Mouse (Mus musculus) left cerebral cortex, adult 2 months (tissue): ENCODE measurements around the gene 1810065E05Rik. TPM values are rescaled to one million over a fixed set of nuclear protein-coding genes. Genes with fewer than 3 reads are reported as not detected.

Experiments used
- DNase-seq, 2 experiments: peaks; one replicate each; pipeline ENCODE4 v3.0.0; 2021 to 2022; ENCODE audit warnings: low spot score in 2 of 2, mixed read lengths in 1 of 2; ENCODE audit errors: extremely low spot score in 1 of 2
- H3K27ac ChIP-seq: fragments of 200-600 bp; 2 replicates; pipeline ENCODE4 v1.8.1; 2022
- H3K4me3 ChIP-seq: fragments of 200-600 bp; 2 replicates; pipeline ENCODE4 v1.8.1; 2022
- CTCF ChIP-seq: fragments of 200-600 bp; IDR thresholded peaks from 2 replicates; pipeline ENCODE4 v1.8.1; 2022; ENCODE audit warnings: antibody characterized with exemption, mild to moderate bottlenecking, moderate library complexity
- intact Hi-C: fragments of 180-260 bp; cut with DNase I; formaldehyde crosslinking; loops from one replicate; pipeline ENCODE4 v1.15.1; 2025
- long read RNA-seq, 2 experiments: library from polyadenylated mRNA; stranded (forward); transcript quantifications; one replicate each; pipeline ENCODE4 v2.0.0; 2021; ENCODE audit warnings: borderline mapping rate in 2 of 2
- total RNA-seq, 2 experiments: library from RNA; stranded (reverse); gene quantifications; 2 replicates each; pipeline ENCODE4 v1.2.3; 2021

Gene 1810065E05Rik
- not detected for total RNA-seq
- long read RNA-seq, experiment 1 = 0 reads
- long read RNA-seq, experiment 2 = 0 reads

- DNase-seq = no peak
- Histone ChIP-seq H3K27ac (no peak within 1 kb of the TSS), H3K4me3 (no peak within 1 kb of the TSS)
- intact Hi-C loops = no loop called here
- no peak for TF ChIP-seq CTCF
Observed at GRCm38 (mm10) chr11:58420815-58421214, at the start of gene 1810065E05Rik. 1810065E05Rik (plus strand) TSS chr11:58421111.

GRCm38 (mm10) chr11:58377273-58377672 is 43.6 kb upstream of the 1810065E05Rik start:
- DNase-seq = no peak
- intact Hi-C loops = no loop called here
- H3K4me3 ChIP-seq = no peak overlapping the region
- H3K27ac ChIP-seq = no peak overlapping the region
- TF ChIP-seq CTCF = no peak

GRCm38 (mm10) chr11:58377686-58378085 is 43.2 kb upstream of the 1810065E05Rik start:
- no peak for DNase-seq
- intact Hi-C loops = no loop called here
- no peak for TF ChIP-seq CTCF
- Histone ChIP-seq H3K27ac (no peak overlapping the region), H3K4me3 (no peak overlapping the region)

GRCm38 (mm10) chr11:58378763-58379278 is 42.1 kb upstream of the 1810065E05Rik start, which contains the start of gene Lypd8:
Lypd8 (plus strand) TSS chr11:58379043.
- DNase-seq = no peak
- Histone ChIP-seq H3K27ac (no peak within 1 kb of the TSS), H3K4me3 (no peak within 1 kb of the TSS)
- intact Hi-C loops = no loop called here
- TF ChIP-seq CTCF = no peak

GRCm38 (mm10) chr11:58379516-58379915 is 41.4 kb upstream of the 1810065E05Rik start:
- no peak for TF ChIP-seq CTCF
- H3K27ac ChIP-seq = no peak overlapping the region
- no peak for DNase-seq
- intact Hi-C loops = no loop called here
- H3K4me3 ChIP-seq = no peak overlapping the region

- intact Hi-C loops = no loop called here
- TF ChIP-seq CTCF = no peak
- Histone ChIP-seq H3K27ac (no peak overlapping the region), H3K4me3 (no peak overlapping the region)
- DNase-seq = no peak
Observed at GRCm38 (mm10) chr11:58382471-58382870, 38.4 kb upstream of the 1810065E05Rik start.

- intact Hi-C loops = loop anchor here (5.0 kb wide), 1 partner anchor 98 kb away; no protein-coding TSS in a partner anchor
- H3K27ac ChIP-seq = no peak overlapping the region
Observed at GRCm38 (mm10) chr11:58399985-58400645, 20.8 kb upstream of the 1810065E05Rik start.

GRCm38 (mm10) chr11:58400655-58401054 is 20.3 kb upstream of the 1810065E05Rik start:
- H3K27ac ChIP-seq = no peak overlapping the region
- no peak overlapping the region for H3K4me3 ChIP-seq
- no peak for DNase-seq
- intact Hi-C loops = loop anchor here (5.0 kb wide), 1 partner anchor 98 kb away; no protein-coding TSS in a partner anchor
- no peak for TF ChIP-seq CTCF

More at GRCm38 (mm10) chr11:58399985-58400645, 20.8 kb upstream of the 1810065E05Rik start:
- DNase-seq = no peak
- no peak for TF ChIP-seq CTCF
- no peak overlapping the region for H3K4me3 ChIP-seq

- no peak for TF ChIP-seq CTCF
- Histone ChIP-seq H3K4me3 (no peak overlapping the region), H3K27ac (no peak overlapping the region)
- intact Hi-C loops = no loop called here
- DNase-seq = no peak
Observed at GRCm38 (mm10) chr11:58408066-58408465, 12.8 kb upstream of the 1810065E05Rik start.

GRCm38 (mm10) chr11:58418336-58418735 is 2.6 kb upstream of the 1810065E05Rik start:
- no peak overlapping the region for H3K27ac ChIP-seq
- no peak overlapping the region for H3K4me3 ChIP-seq
- intact Hi-C loops = no loop called here
- DNase-seq = no peak
- no peak for TF ChIP-seq CTCF

- Histone ChIP-seq H3K27ac (no peak within 1 kb of the TSS), H3K4me3 (no peak within 1 kb of the TSS)
- TF ChIP-seq CTCF = no peak
- DNase-seq = no peak
- intact Hi-C loops = no loop called here
Observed at GRCm38 (mm10) chr11:58432259-58432658, 11.3 kb downstream of the 1810065E05Rik start, which contains the start of gene Gm12253. Gm12253 (plus strand) TSS chr11:58432559.

- no peak for TF ChIP-seq CTCF
- DNase-seq = no peak
- Histone ChIP-seq H3K4me3 (no peak overlapping the region), H3K27ac (no peak overlapping the region)
- intact Hi-C loops = no loop called here
Observed at GRCm38 (mm10) chr11:58437866-58438265, 17.0 kb downstream of the 1810065E05Rik start.

- H3K27ac ChIP-seq = no peak within 1 kb of the TSS
- DNase-seq = no peak
- intact Hi-C loops = no loop called here
- no peak for TF ChIP-seq CTCF
- no peak within 1 kb of the TSS for H3K4me3 ChIP-seq
Observed at GRCm38 (mm10) chr11:58452759-58453158, 31.8 kb downstream of the 1810065E05Rik start, which contains the start of gene Lypd9. Lypd9 (minus strand) TSS chr11:58452923.
